Mouse (Mus musculus) lung, postnatal 0 days (tissue): Measurements from ENCODE around the gene Pou2f1.

Experiments used
- CTCF ChIP-seq: IDR thresholded peaks from 2 replicates; pipeline ENCODE4 v1.5.1; 2016; ENCODE audit warnings: antibody characterized with exemption, mild to moderate bottlenecking
- EP300 ChIP-seq: IDR thresholded peaks from 2 replicates; pipeline ENCODE4 v1.6.1; 2016; ENCODE audit warnings: antibody characterized with exemption, mild to moderate bottlenecking, control low read depth

DNA sequence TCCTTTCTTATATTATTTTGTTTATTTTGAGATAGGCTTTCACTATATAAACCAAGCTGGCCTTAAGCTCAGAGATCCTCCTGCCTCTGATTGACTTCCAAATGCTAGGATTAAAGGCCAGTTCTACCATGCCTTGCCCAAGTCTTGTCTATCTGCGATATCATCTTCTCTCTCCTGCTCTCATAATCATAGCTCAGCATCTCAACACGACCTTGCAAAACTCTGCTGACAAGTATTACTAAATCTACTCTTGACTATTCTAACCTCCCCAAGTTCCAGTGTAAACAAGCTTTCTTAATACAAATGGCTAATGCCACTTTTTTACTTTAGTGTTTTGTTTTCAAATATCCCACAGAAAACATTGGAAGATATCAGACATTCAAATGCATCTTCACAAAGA is 94.3 kb downstream of the Pou2f1 start:
- TF ChIP-seq CTCF = no peak
- TF ChIP-seq EP300 = no peak
